Mouse (Mus musculus) MEL (cell line): ENCODE measurements around the gene Dera. TPM values are rescaled to one million over a fixed set of nuclear protein-coding genes. Genes with fewer than 3 reads are reported as not detected.

ENCODE experiments used
- DNase-seq: peaks from one replicate; pipeline ENCODE4 v3.0.0; 2011; ENCODE audit warnings: low read depth, low spot score
- H3K27ac ChIP-seq: 2 replicates; pipeline ENCODE4 v1.5.1; 2012; ENCODE audit warnings: low read depth, mild to moderate bottlenecking, control low read depth, low read length, moderate library complexity; ENCODE audit not compliant: control insufficient read depth
- H3K27me3 ChIP-seq, 2 experiments: fragments of 150-350 bp in 1 of 2; sonication (generic) in 1 of 2; 2 replicates each; pipeline ENCODE4 v1.6.1; 2012; ENCODE audit warnings: low read length in 2 of 2, mild to moderate bottlenecking in 2 of 2, improper control_type of control experiment in 1 of 2, moderate library complexity in 1 of 2; ENCODE audit not compliant: insufficient read depth in 2 of 2, control insufficient read depth in 1 of 2
- H3K36me3 ChIP-seq, 2 experiments: 2 replicates each; pipeline ENCODE4 v1.6.1; 2012 to 2014; ENCODE audit warnings: low read length in 2 of 2, improper control_type of control experiment in 1 of 2, inconsistent platforms in 1 of 2, mild to moderate bottlenecking in 1 of 2; ENCODE audit not compliant: insufficient read depth in 2 of 2, control insufficient read depth in 1 of 2
- H3K4me1 ChIP-seq, 2 experiments: fragments of 150-350 bp in 1 of 2; sonication (generic) in 1 of 2; 2 replicates each; pipeline ENCODE4 v1.6.1; 2012; ENCODE audit warnings: low read length in 2 of 2, improper control_type of control experiment in 1 of 2, mild to moderate bottlenecking in 1 of 2; ENCODE audit not compliant: insufficient read depth in 2 of 2, control insufficient read depth in 1 of 2
- H3K4me3 ChIP-seq, 2 experiments: fragments of 150-350 bp in 1 of 2; sonication (generic) in 1 of 2; 2 replicates each; pipeline ENCODE4 v1.5.1; 2012; ENCODE audit warnings: low read depth in 2 of 2, low read length in 2 of 2, mild to moderate bottlenecking in 2 of 2, moderate library complexity in 2 of 2, control low read depth in 1 of 2, improper control_type of control experiment in 1 of 2; ENCODE audit not compliant: control insufficient read depth in 1 of 2, insufficient read depth in 1 of 2
- H3K79me2 ChIP-seq: 2 replicates; pipeline ENCODE4 v1.6.1; 2012; ENCODE audit warnings: mild to moderate bottlenecking, low read length, moderate library complexity; ENCODE audit not compliant: control insufficient read depth, poor library complexity, insufficient read depth
- H3K9ac ChIP-seq: 2 replicates; pipeline ENCODE4 v1.6.1; 2012; ENCODE audit warnings: low read depth, mild to moderate bottlenecking, control low read depth, low read length, moderate library complexity; ENCODE audit not compliant: control insufficient read depth, poor library complexity, severe bottlenecking
- H3K9me3 ChIP-seq: fragments of 150-350 bp; sonication (generic); replicated peaks from 2 replicates; pipeline ENCODE4 v1.6.1; 2012; ENCODE audit warnings: mild to moderate bottlenecking, low read length, improper control_type of control experiment, moderate library complexity; ENCODE audit not compliant: insufficient read depth
- BHLHE40 ChIP-seq: IDR thresholded peaks from 2 replicates; pipeline ENCODE4 v1.6.1; 2012; ENCODE audit warnings: low read depth, mild to moderate bottlenecking, inconsistent platforms, low read length, improper control_type of control experiment, borderline replicate concordance
- CHD1 ChIP-seq: IDR thresholded peaks from 2 replicates; pipeline ENCODE4 v1.6.1; 2012; ENCODE audit warnings: low read depth, mild to moderate bottlenecking, inconsistent platforms, low read length, improper control_type of control experiment
- CTCF ChIP-seq, 3 experiments: IDR thresholded peaks in 2 of 3; conservative IDR thresholded peaks in 1 of 3; 2 replicates each; pipeline ENCODE4 v1.5.1; 2011 to 2012; ENCODE audit warnings: low read length in 3 of 3, low read depth in 2 of 3, mild to moderate bottlenecking in 2 of 3, improper control_type of control experiment in 1 of 3, inconsistent platforms in 1 of 3, mixed read lengths in 1 of 3, moderate library complexity in 1 of 3; ENCODE audit not compliant: control insufficient read depth in 1 of 3, insufficient read depth in 1 of 3, poor library complexity in 1 of 3, severe bottlenecking in 1 of 3
- E2F4 ChIP-seq: IDR thresholded peaks from 2 replicates; pipeline ENCODE4 v1.6.1; 2011; ENCODE audit warnings: low read depth, low read length, improper control_type of control experiment, borderline replicate concordance
- ELF1 ChIP-seq: IDR thresholded peaks from 2 replicates; pipeline ENCODE4 v1.6.1; 2014; ENCODE audit warnings: low read depth, mild to moderate bottlenecking, inconsistent platforms, low read length, improper control_type of control experiment, moderate library complexity
- EP300 ChIP-seq, 2 experiments: IDR thresholded peaks; 2 replicates each; pipeline ENCODE4 v1.6.1; 2011; ENCODE audit warnings: improper control_type of control experiment in 2 of 2, low read length in 2 of 2, low read depth in 1 of 2, mild to moderate bottlenecking in 1 of 2
- ETS1 ChIP-seq: IDR thresholded peaks from 2 replicates; pipeline ENCODE4 v1.6.1; 2012; ENCODE audit warnings: low read depth, mild to moderate bottlenecking, inconsistent platforms, low read length, improper control_type of control experiment, moderate library complexity
- GABPA ChIP-seq: IDR thresholded peaks from 2 replicates; pipeline ENCODE4 v1.6.1; 2012; ENCODE audit warnings: low read depth, mild to moderate bottlenecking, inconsistent platforms, low read length, improper control_type of control experiment, moderate library complexity
- GATA1 ChIP-seq: IDR thresholded peaks from 2 replicates; pipeline ENCODE4 v1.6.1; 2011; ENCODE audit warnings: low read depth, low read length, improper control_type of control experiment
- HCFC1 ChIP-seq: IDR thresholded peaks from 2 replicates; pipeline ENCODE4 v1.6.1; 2012; ENCODE audit warnings: low read depth, mild to moderate bottlenecking, inconsistent platforms, low read length, improper control_type of control experiment, moderate library complexity
- KAT2A ChIP-seq: conservative IDR thresholded peaks from 2 replicates; pipeline ENCODE4 v1.6.1; 2012; ENCODE audit warnings: low read depth, low read length, improper control_type of control experiment, inconsistent platforms
- MAFK ChIP-seq: IDR thresholded peaks from 2 replicates; pipeline ENCODE4 v1.6.1; 2011; ENCODE audit warnings: low read depth, mild to moderate bottlenecking, low read length, improper control_type of control experiment, borderline replicate concordance
- MAX ChIP-seq: IDR thresholded peaks from 2 replicates; pipeline ENCODE4 v1.6.1; 2011; ENCODE audit warnings: low read length, improper control_type of control experiment
- MAZ ChIP-seq: IDR thresholded peaks from 2 replicates; pipeline ENCODE4 v1.6.1; 2012; ENCODE audit warnings: low read depth, mild to moderate bottlenecking, inconsistent platforms, low read length, improper control_type of control experiment
- MEF2A ChIP-seq: IDR thresholded peaks from 2 replicates; pipeline ENCODE4 v1.6.1; 2014; ENCODE audit warnings: low read depth, mild to moderate bottlenecking, inconsistent platforms, low read length, improper control_type of control experiment; ENCODE audit not compliant: poor library complexity, insufficient replicate concordance, severe bottlenecking; ENCODE audit errors: extremely low read depth
- MXI1 ChIP-seq: IDR thresholded peaks from 2 replicates; pipeline ENCODE4 v1.6.1; 2011; ENCODE audit warnings: mild to moderate bottlenecking, low read depth, low read length, improper control_type of control experiment
- MYB ChIP-seq: IDR thresholded peaks from 2 replicates; pipeline ENCODE4 v1.6.1; 2011; ENCODE audit warnings: mild to moderate bottlenecking, low read depth, low read length, improper control_type of control experiment
- MYC ChIP-seq: IDR thresholded peaks from 2 replicates; pipeline ENCODE4 v1.6.1; 2011; ENCODE audit warnings: low read depth, mild to moderate bottlenecking, low read length, improper control_type of control experiment, moderate library complexity
- NELFE ChIP-seq: IDR thresholded peaks from 2 replicates; pipeline ENCODE4 v1.6.1; 2011; ENCODE audit warnings: low read depth, low read length, improper control_type of control experiment
- NRF1 ChIP-seq: IDR thresholded peaks from 2 replicates; pipeline ENCODE4 v1.6.1; 2014; ENCODE audit warnings: low read depth, mild to moderate bottlenecking, inconsistent platforms, low read length, improper control_type of control experiment, moderate library complexity; ENCODE audit not compliant: poor library complexity, insufficient read depth, severe bottlenecking
- POLR2A ChIP-seq, 2 experiments: IDR thresholded peaks; 2 replicates each; pipeline ENCODE4 v1.6.1; 2011 to 2012; ENCODE audit warnings: low read length in 2 of 2, mild to moderate bottlenecking in 2 of 2, control low read depth in 1 of 2, improper control_type of control experiment in 1 of 2, low read depth in 1 of 2, moderate library complexity in 1 of 2; ENCODE audit not compliant: control insufficient read depth in 1 of 2, insufficient read depth in 1 of 2, poor library complexity in 1 of 2
- POLR2AphosphoS2 ChIP-seq: IDR thresholded peaks from 2 replicates; pipeline ENCODE4 v1.6.1; 2011; ENCODE audit warnings: low read length, improper control_type of control experiment
- POLR2AphosphoS5 ChIP-seq: IDR thresholded peaks from 2 replicates; pipeline ENCODE4 v1.6.1; 2012; ENCODE audit warnings: low read depth, borderline replicate concordance, mild to moderate bottlenecking, inconsistent platforms, low read length, moderate library complexity, mixed read lengths
- RAD21 ChIP-seq: IDR thresholded peaks from 2 replicates; pipeline ENCODE4 v1.6.1; 2011; ENCODE audit warnings: mild to moderate bottlenecking, low read depth, low read length, improper control_type of control experiment
- RCOR1 ChIP-seq: IDR thresholded peaks from 2 replicates; pipeline ENCODE4 v1.6.1; 2012; ENCODE audit warnings: low read depth, mild to moderate bottlenecking, inconsistent platforms, low read length, improper control_type of control experiment
- SIN3A ChIP-seq: IDR thresholded peaks from 2 replicates; pipeline ENCODE4 v1.6.1; 2012; ENCODE audit warnings: low read length, improper control_type of control experiment, inconsistent platforms
- SMC3 ChIP-seq: IDR thresholded peaks from 2 replicates; pipeline ENCODE4 v1.6.1; 2011; ENCODE audit warnings: low read depth, low read length, improper control_type of control experiment
- TAL1 ChIP-seq: IDR thresholded peaks from 2 replicates; pipeline ENCODE4 v1.6.1; 2012; ENCODE audit warnings: mild to moderate bottlenecking, inconsistent platforms, low read length, moderate library complexity, mixed read lengths
- TBP ChIP-seq: IDR thresholded peaks from 2 replicates; pipeline ENCODE4 v1.8.0; 2011; ENCODE audit warnings: low read depth, low read length, improper control_type of control experiment
- TCF12 ChIP-seq: IDR thresholded peaks from 2 replicates; pipeline ENCODE4 v1.6.1; 2014; ENCODE audit warnings: low read depth, mild to moderate bottlenecking, inconsistent platforms, low read length, improper control_type of control experiment, moderate library complexity
- USF1 ChIP-seq: IDR thresholded peaks from 2 replicates; pipeline ENCODE4 v1.6.1; 2014; ENCODE audit warnings: low read depth, mild to moderate bottlenecking, inconsistent platforms, low read length, improper control_type of control experiment, moderate library complexity
- USF2 ChIP-seq, 2 experiments: IDR thresholded peaks; 2 replicates each; pipeline ENCODE4 v1.6.1; 2011 to 2012; ENCODE audit warnings: improper control_type of control experiment in 2 of 2, low read length in 2 of 2, borderline replicate concordance in 1 of 2, inconsistent platforms in 1 of 2, low read depth in 1 of 2, mild to moderate bottlenecking in 1 of 2; ENCODE audit not compliant: insufficient read depth in 1 of 2
- ZC3H11A ChIP-seq: IDR thresholded peaks from 2 replicates; pipeline ENCODE4 v1.6.1; 2012; ENCODE audit warnings: low read depth, mild to moderate bottlenecking, inconsistent platforms, low read length, improper control_type of control experiment
- ZKSCAN1 ChIP-seq: IDR thresholded peaks from 2 replicates; pipeline ENCODE4 v1.6.1; 2012; ENCODE audit warnings: low read depth, mild to moderate bottlenecking, inconsistent platforms, low read length, improper control_type of control experiment, moderate library complexity
- ZNF384 ChIP-seq: IDR thresholded peaks from 2 replicates; pipeline ENCODE4 v1.6.1; 2012; ENCODE audit warnings: low read depth, mild to moderate bottlenecking, inconsistent platforms, low read length, improper control_type of control experiment
- polyA plus RNA-seq, 2 experiments: library from polyadenylated mRNA; stranded (reverse) in 1 of 2; unstranded in 1 of 2; fragments of >175 nt in 1 of 2; fragments of >200 nt in 1 of 2; gene quantifications; 2 replicates each; pipeline versions ENCODE4 v1.2.1 to v1.2.4; 2012; ENCODE audit warnings: low replicate concordance in 2 of 2, low read depth in 1 of 2; ENCODE audit not compliant: insufficient read length in 2 of 2, insufficient read depth in 1 of 2, missing spikeins in 1 of 2
- total RNA-seq: library from RNA; depleted of rRNA; stranded (reverse); fragments of 300-350 nt; gene quantifications from 2 replicates; pipeline ENCODE4 v1.2.3, GENCODE M21; 2012; rRNA removed

The Dera gene
- total RNA-seq (39.4 and 44.8 TPM in 2 replicates), polyA plus RNA-seq (10 to 100 TPM in 1 of 2 experiments, not detected in 1; 56.9 TPM)

GRCm38 (mm10) chr6:137754056-137754856 is at the start of gene Dera:
Gene Dera, plus strand, starts transcription at chr6:137754546.
- Histone ChIP-seq H3K9me3 (no peaks in the 10 kb centered on the region), H3K36me3 (peaks cover 3 to 4% of the 10 kb centered on the region in 2 experiments; a peak in 3 of 4 replicates), H3K27me3 (no peaks in the 10 kb centered on the region), H3K4me1 (no peaks in the 10 kb centered on the region), H3K79me2 (no peaks in the 10 kb centered on the region; the same call in 1 of the 2 replicates), H3K27ac (peak within 1 kb of the TSS; percentile 60), H3K4me3 (peak within 1 kb of the TSS; percentile 77 to 92), H3K9ac (peak within 1 kb of the TSS; percentile 82)
- DNase-seq = peak; percentile 92
- TF ChIP-seq SIN3A = peak; percentile 51; the same call in 1 of the 2 replicates
- TF ChIP-seq ETS1 = no peak
- no peak for TF ChIP-seq E2F4
- no peak for TF ChIP-seq BHLHE40
- peak; percentile 81 for TF ChIP-seq ELF1
- TF ChIP-seq ZC3H11A = no peak
- peak in 1 of 2 experiments; percentile 40; a peak in 2 of 4 replicates for TF ChIP-seq EP300 (IDR thresholded peaks at IDR 0.05; ENCODE audit: low read depth in 1 of 2, low read length in 2 of 2)
- no peak for TF ChIP-seq MAX
- no peak for TF ChIP-seq MYB
- TF ChIP-seq TAL1 = no peak
- no peak for TF ChIP-seq CTCF (IDR thresholded peaks at IDR 0.05 in 2 of 3, conservative IDR thresholded peaks at IDR 0.05 in 1 of 3; ENCODE audit: control insufficient read depth in 1 of 3, insufficient read depth in 1 of 3, low read depth in 2 of 3, low read length in 3 of 3, poor library complexity in 1 of 3, severe bottlenecking in 1 of 3)
- no peak for TF ChIP-seq SMC3
- no peak for TF ChIP-seq MAZ
- TF ChIP-seq MYC = 0 out of 2 replicates have a peak, but pooled peaks have one; percentile 64
- peak; percentile 56; the same call in 1 of the 2 replicates for TF ChIP-seq TCF12
- no peak for TF ChIP-seq RCOR1
- no peak; the same call in 1 of the 2 replicates for TF ChIP-seq MXI1
- TF ChIP-seq NRF1 = no peak
- TF ChIP-seq RAD21 = no peak
- no peak for TF ChIP-seq KAT2A
- no peak for TF ChIP-seq ZKSCAN1
- TF ChIP-seq GATA1 = no peak
- no peak for TF ChIP-seq MAFK
- peak; percentile 67; the same call in 1 of the 2 replicates for TF ChIP-seq TBP
- TF ChIP-seq POLR2A (IDR thresholded peaks at IDR 0.05; ENCODE audit: control insufficient read depth in 1 of 2, insufficient read depth in 1 of 2, low read depth in 1 of 2, low read length in 2 of 2, poor library complexity in 1 of 2) = peak; percentile 89 to 91
- peak; percentile 92 for TF ChIP-seq NELFE
- TF ChIP-seq POLR2AphosphoS2 = peak; percentile 91
- TF ChIP-seq USF1 = no peak
- TF ChIP-seq CHD1 = no peak
- TF ChIP-seq HCFC1 = peak; percentile 67; the same call in 1 of the 2 replicates
- TF ChIP-seq MEF2A = no peak
- no peak for TF ChIP-seq ZNF384
- 0 out of 2 replicates have a peak, but pooled peaks have one; percentile 71 for TF ChIP-seq POLR2AphosphoS5
- no peak for TF ChIP-seq USF2 (IDR thresholded peaks at IDR 0.05; ENCODE audit: borderline replicate concordance in 1 of 2, insufficient read depth in 1 of 2, low read depth in 1 of 2, low read length in 2 of 2)
- TF ChIP-seq GABPA = no peak
